In genomic region chr4:133887672-133888453, GRCm38 (mm10) we compare ENCODE assay signal across 8 mouse cellular contexts. TPM values are rescaled to one million over a fixed set of nuclear protein-coding genes. Genes with fewer than 3 reads are reported as not detected.
A peak's percentile ranks its signal among the peaks of the same experiment; 100 is the strongest.
DNase-seq lines count a peak whose midpoint lies in the region; ATAC-seq and TF ChIP-seq lines count a peak whose summit lies in the region.

Gene Rps6ka1, minus strand, starts transcription at chr4:133887797.

- DNase-seq in ES-E14 (ENCODE audit: low read depth, low spot score): peak; percentile 78
- peak; percentile 82 to 83 for DNase-seq in cerebellum, adult 2 months
- DNase-seq in forebrain, postnatal 0 days: peak; percentile 93
- peak; percentile 46 for DNase-seq in heart, postnatal 25 days (ENCODE audit: low spot score)
- DNase-seq in large intestine, adult 2 months (ENCODE audit: low read depth, low spot score): no peak
- DNase-seq in liver, postnatal 0 days: peak; percentile 77
- DNase-seq in thymus, postnatal 0 days (ENCODE audit: low spot score): peak; percentile 80

- peak within 1 kb of the TSS; percentile 83 to 93 for H3K4me3 ChIP-seq in ES-E14 (ENCODE audit: insufficient read depth in 1 of 2, low read depth in 1 of 2, low read length in 2 of 2, poor library complexity in 1 of 2, severe bottlenecking in 1 of 2)
- H3K4me3 ChIP-seq in cerebellum, adult 2 months (replicated peaks; ENCODE audit: insufficient read depth, low read depth, low read length): peak within 1 kb of the TSS; percentile 94
- peak within 1 kb of the TSS; percentile 77 for H3K4me3 ChIP-seq in forebrain, postnatal 0 days (ENCODE audit: low read depth, low read length)
- peak within 1 kb of the TSS; percentile 77 for H3K4me3 ChIP-seq in liver, postnatal 0 days (ENCODE audit: low read depth, low read length)
- H3K4me3 ChIP-seq in neural tube, embryonic 14.5 days (ENCODE audit: low read depth, low read length): peak within 1 kb of the TSS; percentile 80

- TF ChIP-seq POLR2A in cerebellum, adult 2 months (IDR thresholded peaks at IDR 0.05; ENCODE audit: borderline replicate concordance, insufficient read depth, low read length): peak; percentile 38

- no peak for TF ChIP-seq EP300 in liver, postnatal 0 days (IDR thresholded peaks at IDR 0.05; ENCODE audit: low read depth)

- in situ Hi-C loops in ES-E14 (cut with MboI; ENCODE audit: low sequenced_read_pairs in 2 of 2, unreplicated experiment in 2 of 2): no loop called here

- peak within 1 kb of the TSS; percentile 99 for H3K4me2 ChIP-seq in forebrain, postnatal 0 days (ENCODE audit: low read depth)
- H3K4me2 ChIP-seq in liver, postnatal 0 days (ENCODE audit: low read depth, low read length): peak within 1 kb of the TSS; percentile 98
- H3K4me2 ChIP-seq in neural tube, embryonic 14.5 days (ENCODE audit: low read depth, low read length): peak within 1 kb of the TSS; percentile 83

- H3K27me3 ChIP-seq in cerebellum, adult 2 months (ENCODE audit: control insufficient read depth, insufficient read depth, low read length): no peaks in the 10 kb centered on the region
- H3K27me3 ChIP-seq in forebrain, postnatal 0 days (ENCODE audit: insufficient read depth, low read length): no peaks in the 10 kb centered on the region
- H3K27me3 ChIP-seq in liver, postnatal 0 days (ENCODE audit: insufficient read depth, low read length): no peaks in the 10 kb centered on the region
- peaks cover 5% of the 10 kb centered on the region; the same call in 1 of the 2 replicates for H3K27me3 ChIP-seq in neural tube, embryonic 14.5 days (ENCODE audit: control insufficient read depth, insufficient read depth, low read length)

- H3K36me3 ChIP-seq in ES-E14 (ENCODE audit: control insufficient read depth, insufficient read depth, low read length, poor library complexity, severe bottlenecking): peaks cover 5% of the 10 kb centered on the region; the same call in 1 of the 2 replicates
- no peaks in the 10 kb centered on the region for H3K36me3 ChIP-seq in forebrain, postnatal 0 days (ENCODE audit: insufficient read depth)
- no peaks in the 10 kb centered on the region for H3K36me3 ChIP-seq in liver, postnatal 0 days (replicated peaks; ENCODE audit: insufficient read depth, low read length)
- H3K36me3 ChIP-seq in neural tube, embryonic 14.5 days (ENCODE audit: control insufficient read depth, insufficient read depth, low read length): no peaks in the 10 kb centered on the region

- no peak; the same call in 1 of the 2 replicates for TF ChIP-seq CTCF in cerebellum, adult 2 months (IDR thresholded peaks at IDR 0.05; ENCODE audit: borderline replicate concordance, insufficient read depth, low read depth, low read length)
- TF ChIP-seq CTCF in forebrain, postnatal 0 days (IDR thresholded peaks at IDR 0.05; ENCODE audit: low read depth): peak; percentile 66
- peak; percentile 66 for TF ChIP-seq CTCF in liver, postnatal 0 days (IDR thresholded peaks at IDR 0.05; ENCODE audit: low read depth)

- peak within 1 kb of the TSS; percentile 94 for H3K27ac ChIP-seq in ES-E14 (ENCODE audit: insufficient read depth, low read depth, low read length, poor library complexity, severe bottlenecking)
- H3K27ac ChIP-seq in cerebellum, adult 2 months (ENCODE audit: insufficient read depth, low read length): peak within 1 kb of the TSS; percentile 99
- peak within 1 kb of the TSS; percentile 57 for H3K27ac ChIP-seq in forebrain, postnatal 0 days (ENCODE audit: low read depth, low read length)
- peak within 1 kb of the TSS; percentile 83 for H3K27ac ChIP-seq in liver, postnatal 0 days (ENCODE audit: low read depth)
- peak within 1 kb of the TSS; percentile 79 for H3K27ac ChIP-seq in neural tube, embryonic 14.5 days (ENCODE audit: low read depth, low read length)

- peaks cover 4 to 6% of the 10 kb centered on the region in 2 experiments; a peak in 3 of 4 replicates for H3K4me1 ChIP-seq in ES-E14 (ENCODE audit: control insufficient read depth in 2 of 2, insufficient read depth in 2 of 2, low read length in 2 of 2, poor library complexity in 1 of 2)
- H3K4me1 ChIP-seq in cerebellum, adult 2 months (ENCODE audit: control insufficient read depth, insufficient read depth, low read length): peaks cover 13% of the 10 kb centered on the region
- H3K4me1 ChIP-seq in forebrain, postnatal 0 days (ENCODE audit: insufficient read depth): 0 out of 2 replicates have a peak, but pooled peaks cover 4% of the 10 kb centered on the region
- H3K4me1 ChIP-seq in liver, postnatal 0 days (ENCODE audit: insufficient read depth): peaks cover 21% of the 10 kb centered on the region
- peaks cover 12% of the 10 kb centered on the region for H3K4me1 ChIP-seq in neural tube, embryonic 14.5 days (ENCODE audit: control insufficient read depth, insufficient read depth, low read length)

- no peaks in the 10 kb centered on the region for H3K9me3 ChIP-seq in ES-E14 (ENCODE audit: control insufficient read depth, insufficient read depth, low read depth, low read length)
- no peaks in the 10 kb centered on the region for H3K9me3 ChIP-seq in forebrain, postnatal 0 days (ENCODE audit: low read length)
- H3K9me3 ChIP-seq in liver, postnatal 0 days (ENCODE audit: low read length): no peaks in the 10 kb centered on the region
- H3K9me3 ChIP-seq in neural tube, embryonic 14.5 days (ENCODE audit: control insufficient read depth, low read length): no peaks in the 10 kb centered on the region

- intact Hi-C loops in heart, postnatal 25 days (cut with DNase I): no loop called here

- peak; percentile 93 for ATAC-seq in forebrain, postnatal 0 days
- peak; percentile 89 for ATAC-seq in liver, postnatal 0 days
- peak; percentile 92 for ATAC-seq in neural tube, embryonic 14.5 days (ENCODE audit: low read depth)

- H3K9ac ChIP-seq in ES-E14 (ENCODE audit: insufficient read depth, low read depth, low read length, poor library complexity, severe bottlenecking): peak within 1 kb of the TSS; percentile 92
- peak within 1 kb of the TSS; percentile 81 for H3K9ac ChIP-seq in forebrain, postnatal 0 days
- peak within 1 kb of the TSS; percentile 78 for H3K9ac ChIP-seq in liver, postnatal 0 days (replicated peaks)
- peak within 1 kb of the TSS; percentile 85 for H3K9ac ChIP-seq in neural tube, embryonic 14.5 days (replicated peaks; ENCODE audit: low read depth, low read length)

- WGBS in cerebellum, adult 2 months: 1% methylated on average over 52 of the region's 61 CpGs
- under 1% methylated on average over 55 of the region's 61 CpGs for WGBS in forebrain, postnatal 0 days
- 2% methylated on average over 56 of the region's 61 CpGs for WGBS in large intestine, adult 2 months
- under 1% methylated on average over 61 of the region's 61 CpGs for WGBS in liver, postnatal 0 days (ENCODE audit: insufficient replicate concordance)
- under 1% methylated on average over 57 of the region's 61 CpGs for WGBS in neural tube, embryonic 14.5 days

TF ChIP-seq in ES-E14, 5 proteins besides CTCF, POLR2A, EP300 and RAD21:
- peak; percentile 78; the same call in 1 of the 2 replicates for TF ChIP-seq ZNF384 (IDR thresholded peaks at IDR 0.05; ENCODE audit: low read depth, low read length)
- no peak for TF ChIP-seq MAFK (IDR thresholded peaks at IDR 0.05; ENCODE audit: insufficient read depth, low read depth, low read length)
- TF ChIP-seq ZC3H11A (IDR thresholded peaks at IDR 0.05; ENCODE audit: borderline replicate concordance, low read depth, low read length): no peak

RNA-seq across cellular contexts. Expression of gene Rps6ka1, which starts in this region (rescaled TPM):
- total RNA-seq in ES-E14 (2012; rRNA removed): 87.1 and 95.0 TPM in 2 replicates
- polyA plus RNA-seq in cerebellum, adult 2 months (2012; rRNA removed): 93.6 and 114 TPM in 2 replicates
- total RNA-seq in forebrain, postnatal 0 days (2014; rRNA removed): 21.2 and 21.4 TPM in 2 replicates
- 14.3 and 19.4 TPM in 2 replicates for polyA plus RNA-seq in forebrain, postnatal 0 days (2015; fragmentation: Nextera tagmentation; extraction: Ambion mirVana)
- total RNA-seq in heart, postnatal 25 days (2021): 1 to 10 TPM; 5.4 to 6.3 TPM
- polyA plus RNA-seq in large intestine, adult 2 months (2012; rRNA removed): 149 and 190 TPM in 2 replicates
- 31.6 and 36.9 TPM in 2 replicates for polyA plus RNA-seq in liver, postnatal 0 days (2015; fragmentation: Nextera tagmentation; extraction: Ambion mirVana)
- polyA plus RNA-seq in neural tube, embryonic 14.5 days (2014; fragmentation: Nextera tagmentation; extraction: Ambion mirVana): 22.4 and 24.1 TPM in 2 replicates
- polyA plus RNA-seq in thymus, postnatal 0 days (2015; fragmentation: Nextera tagmentation; extraction: Ambion mirVana): 37.3 and 38.8 TPM in 2 replicates
